Mouse (Mus musculus): ENCODE measurements around the gene Bbs7.
A peak's percentile ranks its signal among the peaks of the same experiment; 100 is the strongest.

Bbs7 gene

DNA sequence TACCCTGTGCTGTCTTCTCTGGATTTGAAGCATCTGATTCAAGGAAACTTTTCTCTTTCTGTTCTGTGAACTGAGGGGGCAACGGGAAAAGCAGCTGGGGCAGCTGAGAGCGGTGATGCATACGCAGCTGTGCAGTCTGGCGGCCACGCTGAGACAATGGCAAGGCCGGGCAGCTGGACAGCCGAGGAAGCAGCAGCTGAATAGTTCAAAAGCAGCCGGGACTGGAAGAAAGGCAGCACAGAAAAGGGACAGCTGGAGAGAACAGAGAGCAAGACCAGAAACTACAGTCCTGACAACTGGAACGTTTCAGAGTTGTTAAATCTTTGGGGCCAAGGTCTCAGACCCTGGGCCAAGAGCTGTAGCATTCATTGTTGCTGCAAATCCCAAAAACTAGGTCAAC, 61.9 kb downstream of the Bbs7 start:
- peak; percentile 41 for DNase-seq

- DNase-seq, result no peak
Observed at GRCm38 (mm10) chr3:36544961-36545360, 68.3 kb downstream of the Bbs7 start.

DNA sequence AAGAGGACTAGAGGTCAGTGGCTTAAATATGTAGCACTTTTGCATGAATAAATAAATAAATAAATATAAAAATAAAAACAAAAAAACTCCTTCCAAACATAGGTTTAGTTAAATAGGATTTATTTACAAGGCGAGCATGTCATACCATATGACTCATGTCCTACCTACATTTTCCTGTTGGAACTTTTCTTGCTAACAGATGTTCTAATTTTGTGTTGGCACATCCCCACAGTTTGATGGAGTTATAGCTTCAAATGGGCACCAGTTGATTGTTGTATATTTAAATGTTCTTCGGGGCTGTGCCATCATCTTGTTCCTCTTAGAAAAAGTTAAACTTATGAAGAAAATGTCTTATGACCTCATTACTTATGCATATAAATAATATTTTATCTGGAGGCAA, 71.9 kb downstream of the Bbs7 start:
- DNase-seq, result no peak

DNA sequence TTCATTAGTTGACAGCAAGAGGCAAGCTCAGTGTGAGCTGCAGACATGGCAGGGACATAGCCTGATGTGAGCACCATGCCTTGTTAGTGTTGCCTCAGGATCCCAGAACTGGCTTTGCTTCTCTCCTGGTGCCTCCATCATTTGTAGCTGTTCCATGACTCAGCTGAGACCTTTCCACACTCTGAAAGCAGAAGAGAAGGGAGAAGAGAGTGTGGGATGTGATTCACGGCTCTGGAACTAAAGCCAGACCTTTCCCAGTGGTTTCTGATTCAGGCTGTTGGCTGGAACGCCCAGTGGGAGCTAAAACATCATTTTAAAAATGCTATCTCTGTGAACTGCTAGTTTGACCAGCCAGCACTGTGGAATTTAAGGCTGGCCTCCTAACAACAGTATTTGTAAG, 72.5 kb downstream of the Bbs7 start:
- DNase-seq, result no peak

DNA sequence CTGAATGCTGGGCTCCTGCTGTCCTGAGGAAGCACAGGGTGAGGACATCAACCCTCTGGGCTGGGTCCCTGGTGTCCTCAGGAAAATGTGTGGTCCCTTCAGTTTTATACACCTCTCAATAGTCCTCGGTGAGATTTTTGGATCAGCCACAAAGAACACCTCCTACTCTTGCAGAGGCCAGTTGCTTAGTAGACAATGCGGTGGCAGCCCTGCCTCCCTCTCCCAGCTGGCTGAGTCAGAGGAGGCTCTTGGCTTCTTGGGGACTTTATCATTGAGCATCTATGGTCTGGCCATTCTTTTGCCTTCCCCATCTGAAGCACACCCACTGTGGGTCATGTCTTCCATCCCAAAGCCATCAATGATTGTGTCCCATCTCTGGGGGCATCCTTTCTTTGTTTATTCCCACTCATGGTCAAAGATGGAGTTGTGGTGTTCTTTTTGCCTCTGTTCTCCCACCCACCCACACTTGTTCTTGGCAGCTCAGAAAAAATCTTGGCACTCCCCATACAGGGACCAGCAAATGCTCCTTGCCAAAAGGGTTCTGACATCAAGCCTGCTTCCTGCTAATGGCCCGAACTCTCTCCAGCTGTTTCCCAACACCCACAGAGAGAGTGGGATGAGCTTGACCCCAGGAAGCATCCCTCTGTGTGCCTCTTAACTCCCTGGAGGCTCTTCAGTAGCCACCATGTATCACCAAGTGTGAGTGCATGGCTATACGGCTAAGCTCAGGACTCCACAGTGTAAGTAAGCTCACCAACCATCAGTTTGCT, 75.4 kb downstream of the Bbs7 start:
- DNase-seq, result no peak

DNA sequence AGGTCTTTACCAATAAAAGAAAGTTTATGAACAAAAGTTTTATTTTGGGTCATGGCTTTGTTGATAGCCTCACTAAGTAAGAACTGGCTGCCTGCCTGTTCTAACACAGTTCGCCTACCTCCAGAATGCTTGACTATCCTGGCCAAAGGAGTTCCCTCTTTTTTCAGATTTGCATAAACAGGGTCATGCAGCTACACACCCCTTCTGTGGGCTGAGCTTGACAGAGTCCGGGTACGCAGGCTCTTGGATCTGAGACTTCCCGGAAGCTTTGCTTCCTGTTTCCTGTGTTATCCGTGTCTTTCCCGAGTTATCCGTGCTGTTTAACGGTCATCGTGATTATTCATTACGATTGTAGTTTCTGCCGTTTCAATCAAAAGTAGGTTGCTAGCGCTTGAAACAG, 77.2 kb downstream of the Bbs7 start:
- no peak for DNase-seq

- no peak for DNase-seq
Observed at GRCm38 (mm10) chr3:36533201-36533672, 80.0 kb downstream of the Bbs7 start.

DNA sequence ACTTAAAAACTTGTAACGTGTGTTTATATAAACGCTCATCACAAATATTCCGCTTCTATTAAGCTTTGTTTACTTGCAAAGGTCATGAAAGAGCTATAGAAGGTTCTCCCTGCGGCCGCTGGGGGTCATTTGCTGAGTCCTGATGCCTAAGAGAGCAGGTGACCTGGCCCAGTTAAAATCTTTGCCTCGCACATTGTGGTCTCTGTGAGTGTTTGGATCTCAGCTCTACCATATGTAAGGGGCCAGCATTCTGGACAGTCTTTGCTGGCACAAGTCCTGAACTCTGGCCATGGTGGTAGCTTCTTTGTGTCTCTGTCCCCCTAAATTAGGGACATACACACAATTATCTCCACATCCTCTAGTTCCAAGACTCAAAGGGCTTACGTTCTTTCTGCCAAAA, 80.5 kb downstream of the Bbs7 start:
- no peak for DNase-seq

DNA sequence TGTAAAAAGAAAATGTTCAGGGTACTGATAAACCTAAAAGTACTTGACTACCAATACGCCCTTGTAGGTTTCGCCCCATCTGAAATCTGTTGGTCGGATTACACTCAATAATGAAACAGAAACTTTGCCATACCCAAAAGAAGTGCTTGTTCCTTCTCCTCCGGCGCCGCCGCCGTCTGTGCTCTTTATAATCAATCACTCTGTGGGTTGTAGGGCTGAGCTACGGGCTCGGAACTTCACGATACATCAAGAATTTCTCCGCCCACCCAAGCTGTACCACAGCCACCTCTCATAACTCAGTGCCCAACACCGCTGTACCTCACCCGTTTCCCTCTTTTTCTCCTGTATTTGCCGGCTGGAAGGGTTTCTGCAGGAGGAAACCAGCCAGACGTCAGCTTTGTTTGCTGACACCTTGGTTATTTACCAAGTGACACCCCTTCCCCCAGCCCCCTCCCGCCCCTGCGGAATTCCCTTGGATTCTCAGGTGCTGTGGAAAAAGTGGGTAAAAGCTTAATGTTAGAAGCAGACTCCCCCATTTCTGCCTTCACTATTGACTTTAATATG, 81.2 kb downstream of the Bbs7 start:
- no peak for DNase-seq

DNA sequence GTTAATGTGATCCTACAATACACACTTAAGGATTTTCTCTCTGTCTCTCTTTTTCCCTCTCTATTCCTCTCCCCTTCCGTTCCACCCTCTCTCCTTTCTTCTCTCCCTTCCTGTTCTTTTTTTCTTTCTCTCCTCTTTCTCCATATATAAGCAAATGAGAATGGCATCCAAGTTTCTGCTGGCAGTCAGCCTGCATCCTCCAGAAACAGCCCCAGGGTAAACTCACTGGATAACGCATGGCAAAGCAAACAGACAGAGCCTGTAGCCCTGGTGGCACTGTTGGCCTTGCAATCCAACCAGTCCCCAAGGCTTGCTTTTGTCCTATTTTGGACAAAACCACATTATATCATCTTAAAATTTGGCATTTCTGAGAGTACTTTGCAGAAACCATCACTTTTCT, 82.0 kb downstream of the Bbs7 start:
- DNase-seq, result no peak

GRCm38 (mm10) chr3:36530781-36531180, 82.5 kb downstream of the Bbs7 start:
- DNase-seq, result no peak

DNA sequence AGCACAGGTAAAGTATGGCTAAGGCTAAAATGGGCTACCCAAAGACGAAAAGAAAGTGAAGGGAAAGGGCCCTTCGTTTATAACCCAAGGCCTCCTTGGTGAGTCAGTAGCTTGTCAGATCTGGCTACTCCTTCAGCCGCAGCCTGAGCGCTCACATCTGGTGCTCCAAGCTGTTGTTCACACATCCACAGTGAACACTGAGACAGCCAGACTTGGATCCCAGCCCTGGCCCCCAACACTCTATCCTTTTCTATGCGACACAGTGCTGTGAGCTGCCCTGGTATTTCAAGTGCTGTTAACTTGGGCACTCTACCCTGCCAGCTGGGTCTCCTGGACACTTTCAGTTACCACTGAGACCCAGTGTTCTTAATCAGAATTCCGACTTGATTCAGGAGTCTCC, 82.9 kb downstream of the Bbs7 start:
- DNase-seq, result no peak

DNA sequence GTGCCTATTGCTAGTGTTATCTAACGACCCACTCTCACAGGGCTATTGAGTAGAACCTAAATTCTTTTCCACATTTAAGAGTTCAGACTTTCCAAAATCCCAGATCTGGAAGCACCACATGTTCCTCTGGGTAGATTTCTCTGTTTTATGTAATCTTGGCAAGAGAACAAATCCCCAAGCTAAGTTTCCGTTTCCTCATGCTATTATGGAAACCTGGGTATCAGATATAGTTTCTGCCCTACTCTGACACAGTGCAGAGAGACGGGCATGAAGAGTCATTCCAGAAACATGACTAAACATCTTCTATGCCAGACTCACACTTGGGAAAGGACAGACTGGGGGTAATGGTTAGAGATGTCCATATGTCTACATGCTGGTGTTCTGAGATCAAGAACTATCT, 88.8 kb downstream of the Bbs7 start:
- DNase-seq, result no peak
